Mouse (Mus musculus) brain, embryonic 14.5 days (tissue): ENCODE measurements around the gene Mt4.

Experiments used
- CTCF ChIP-seq: fragments of 200-500 bp; IDR thresholded peaks from 2 replicates; pipeline ENCODE4 v1.5.1; 2012; ENCODE audit warnings: inconsistent platforms, mild to moderate bottlenecking, moderate library complexity, borderline replicate concordance; ENCODE audit not compliant: insufficient read depth, insufficient read length; ENCODE audit errors: extremely low read depth
- POLR2A ChIP-seq: fragments of 200-500 bp; IDR thresholded peaks from 2 replicates; pipeline ENCODE4 v1.6.1; 2012; ENCODE audit warnings: mild to moderate bottlenecking, inconsistent platforms, borderline replicate concordance; ENCODE audit not compliant: poor library complexity, insufficient read depth, insufficient read length, severe bottlenecking; ENCODE audit errors: extremely low read depth

- no peak for TF ChIP-seq POLR2A
- TF ChIP-seq CTCF: no peak
Observed at GRCm38 (mm10) chr8:94121625-94122024, 15.4 kb upstream of the Mt4 start.
